Mouse (Mus musculus): ENCODE data around the gene Srek1.

The Srek1 gene

GRCm38 (mm10) chr13:103774119-103774757 is at the start of gene Srek1:
TSS of gene Srek1 (minus strand) at chr13:103774608.
- DNase-seq (ENCODE audit: inconsistent age in 2 of 2, low spot score in 1 of 2) = peak; percentile 95 to 98

GRCm38 (mm10) chr13:103822270-103822669 is 47.9 kb upstream of the Srek1 start:
- DNase-seq (ENCODE audit: inconsistent age in 2 of 2, low spot score in 1 of 2) = no peak

- DNase-seq (ENCODE audit: inconsistent age in 2 of 2, low spot score in 1 of 2) = no peak
Observed at GRCm38 (mm10) chr13:103819377-103819776, 45.0 kb upstream of the Srek1 start.

GRCm38 (mm10) chr13:103817935-103818334 is 43.5 kb upstream of the Srek1 start:
- DNase-seq (ENCODE audit: inconsistent age in 2 of 2, low spot score in 1 of 2) = no peak

GRCm38 (mm10) chr13:103807464-103807863 is 33.1 kb upstream of the Srek1 start:
- no peak for DNase-seq (ENCODE audit: inconsistent age in 2 of 2, low spot score in 1 of 2)

- DNase-seq (ENCODE audit: inconsistent age in 2 of 2, low spot score in 1 of 2) = no peak
Observed at GRCm38 (mm10) chr13:103806210-103806851, 31.9 kb upstream of the Srek1 start.

- no peak for DNase-seq (ENCODE audit: inconsistent age in 2 of 2, low spot score in 1 of 2)
Observed at GRCm38 (mm10) chr13:103803721-103804120, 29.3 kb upstream of the Srek1 start.

GRCm38 (mm10) chr13:103801021-103801420 is 26.6 kb upstream of the Srek1 start:
- DNase-seq (ENCODE audit: inconsistent age in 2 of 2, low spot score in 1 of 2) = no peak

- DNase-seq (ENCODE audit: inconsistent age in 2 of 2, low spot score in 1 of 2) = no peak
Observed at GRCm38 (mm10) chr13:103794688-103795543, 20.5 kb upstream of the Srek1 start.

GRCm38 (mm10) chr13:103779922-103780585 is 5.6 kb upstream of the Srek1 start:
- DNase-seq (ENCODE audit: inconsistent age in 2 of 2, low spot score in 1 of 2) = peak; percentile 16 to 72

GRCm38 (mm10) chr13:103777126-103777525 is 2.7 kb upstream of the Srek1 start:
- no peak for DNase-seq (ENCODE audit: inconsistent age in 2 of 2, low spot score in 1 of 2)

- DNase-seq (ENCODE audit: inconsistent age in 2 of 2, low spot score in 1 of 2) = no peak
Observed at GRCm38 (mm10) chr13:103773407-103774118, 845 bp downstream of the Srek1 start.

GRCm38 (mm10) chr13:103772917-103773316 is 1.5 kb downstream of the Srek1 start:
- peak; percentile 16 to 53 for DNase-seq (ENCODE audit: inconsistent age in 2 of 2, low spot score in 1 of 2)

GRCm38 (mm10) chr13:103770821-103771220 is 3.6 kb downstream of the Srek1 start:
- no peak for DNase-seq (ENCODE audit: inconsistent age in 2 of 2, low spot score in 1 of 2)

GRCm38 (mm10) chr13:103767935-103768334 is 6.5 kb downstream of the Srek1 start:
- DNase-seq (ENCODE audit: inconsistent age in 2 of 2, low spot score in 1 of 2) = no peak

GRCm38 (mm10) chr13:103763640-103764039 is 10.8 kb downstream of the Srek1 start:
- DNase-seq (ENCODE audit: inconsistent age in 2 of 2, low spot score in 1 of 2) = no peak

GRCm38 (mm10) chr13:103761971-103762370 is 12.4 kb downstream of the Srek1 start:
- no peak for DNase-seq (ENCODE audit: inconsistent age in 2 of 2, low spot score in 1 of 2)

GRCm38 (mm10) chr13:103751421-103751820 is 23.0 kb downstream of the Srek1 start:
- DNase-seq (ENCODE audit: inconsistent age in 2 of 2, low spot score in 1 of 2) = peak in 1 of 2 experiments; percentile 67

- DNase-seq (ENCODE audit: inconsistent age in 2 of 2, low spot score in 1 of 2) = no peak
Observed at GRCm38 (mm10) chr13:103745688-103746087, 28.7 kb downstream of the Srek1 start.

GRCm38 (mm10) chr13:103745160-103745559 is 29.2 kb downstream of the Srek1 start:
- no peak for DNase-seq (ENCODE audit: inconsistent age in 2 of 2, low spot score in 1 of 2)

Measured in adrenal gland, adult (tissue).